Mouse (Mus musculus) A20 (cell line): Measurements from ENCODE around the gene Dpm1.

ENCODE experiments used
- DNase-seq: peaks from one replicate; pipeline ENCODE4 v3.0.0-alpha.2; 2011; ENCODE audit warnings: low read depth, low spot score

The Dpm1 gene

DNA sequence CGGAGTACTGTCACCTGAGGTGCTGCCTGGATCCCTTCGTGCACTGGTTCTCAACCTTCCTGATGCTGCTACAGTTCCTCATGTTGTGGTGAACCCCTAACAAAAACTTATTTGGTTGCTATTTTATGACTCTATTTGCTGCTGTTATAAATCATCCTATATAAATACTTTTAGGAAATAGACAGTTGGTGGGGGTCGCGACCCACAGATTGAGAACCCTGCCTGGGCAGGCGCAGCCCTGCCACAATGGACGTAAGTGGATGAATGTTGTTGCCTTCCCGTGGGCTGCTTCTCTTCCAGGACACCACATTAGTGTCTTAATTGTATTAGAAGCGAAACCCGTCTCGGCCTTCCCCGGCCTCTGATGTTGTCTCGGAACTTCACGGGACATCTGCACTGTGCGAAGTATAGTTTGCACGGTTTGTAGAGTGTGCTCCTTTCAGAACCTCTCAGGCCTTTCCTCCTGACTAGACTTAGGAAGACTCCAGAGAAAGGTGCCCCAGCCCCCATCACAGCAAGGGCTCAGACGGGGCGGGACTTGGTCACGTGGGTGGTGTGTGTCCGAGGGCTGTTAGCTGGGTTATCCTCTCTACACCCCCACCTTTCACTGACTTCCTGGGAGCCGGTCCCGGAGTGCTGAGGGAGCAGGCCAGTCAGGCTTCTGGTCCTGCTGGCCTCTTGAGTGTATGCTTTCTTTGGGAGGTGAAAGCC, 63.5 kb downstream of the Dpm1 start:
- no peak for DNase-seq

DNA sequence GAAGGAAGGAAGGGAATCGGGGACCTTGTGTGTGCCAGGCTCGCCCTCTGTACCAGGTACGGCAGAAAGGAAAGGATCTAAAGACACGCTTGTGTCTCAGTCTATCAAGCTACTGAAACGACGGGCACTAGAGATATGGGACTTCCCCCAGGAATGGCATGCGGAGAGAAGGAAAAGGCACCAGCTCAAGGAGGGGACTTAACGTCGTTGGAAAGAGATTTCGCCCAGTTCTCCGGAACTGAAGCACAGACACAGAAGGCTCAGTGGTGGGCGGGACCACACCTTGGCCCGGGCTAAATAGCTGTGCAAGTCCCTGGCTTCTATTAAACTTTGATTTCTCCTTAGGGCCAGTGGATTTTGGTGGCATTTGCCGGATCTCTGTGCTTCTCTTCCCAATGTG, 68.4 kb downstream of the Dpm1 start:
- no peak for DNase-seq

DNA sequence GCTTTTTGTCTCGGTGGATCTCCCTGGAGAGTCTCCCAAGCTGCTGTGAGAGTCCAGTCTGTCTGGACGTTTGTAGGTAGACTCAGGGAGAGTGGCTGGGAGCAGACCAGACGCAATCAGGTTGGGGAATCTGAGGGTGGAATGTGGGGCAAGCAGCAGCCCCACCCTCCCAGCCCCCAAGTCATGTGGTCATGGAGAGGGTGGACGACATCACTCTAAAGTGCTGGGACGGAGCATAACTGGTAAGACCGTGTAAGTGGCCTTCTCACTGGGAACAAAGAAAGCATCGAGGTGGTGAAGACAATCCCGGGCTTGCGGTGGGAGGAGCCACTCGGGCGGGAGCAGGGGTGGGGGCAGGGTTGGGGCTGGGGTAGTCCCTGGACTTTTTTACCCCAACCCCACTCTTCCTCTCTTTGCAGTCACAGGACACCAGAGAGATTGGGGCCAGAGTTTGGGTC, 68.8 kb downstream of the Dpm1 start:
- DNase-seq = no peak

DNA sequence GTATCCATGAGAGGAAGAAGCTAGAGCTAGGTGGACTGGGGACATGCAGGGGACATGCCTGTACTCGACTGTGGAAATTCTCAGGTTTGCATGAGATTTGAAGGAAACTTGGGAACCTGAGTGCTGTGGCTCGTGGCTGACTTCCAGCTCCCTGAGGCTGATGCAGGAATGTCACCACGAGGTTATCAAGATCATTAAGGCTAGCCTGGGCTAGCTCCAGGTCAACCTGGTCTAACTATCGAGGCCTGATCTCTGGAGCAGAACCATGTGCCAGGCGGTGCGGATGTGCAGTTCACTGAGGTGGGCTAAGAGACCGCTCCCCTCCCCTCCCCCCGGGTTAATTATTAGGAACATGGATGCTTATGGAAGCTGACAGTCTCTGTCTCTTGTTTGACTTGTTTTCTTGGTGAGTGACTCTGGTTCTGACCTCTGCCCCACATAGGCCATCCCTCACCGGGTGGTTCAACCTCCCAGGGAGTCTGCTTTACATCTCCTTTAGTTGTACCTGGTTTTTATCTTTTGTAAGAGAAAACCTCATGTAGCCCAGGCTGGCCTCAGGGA, 69.9 kb downstream of the Dpm1 start:
- no peak for DNase-seq
